Mouse (Mus musculus) neural tube, embryonic 10.5 days (tissue): ENCODE measurements at regions not wholly inside any gene's neighbourhood (a gene's known extent, or its start where the extent isn't known, plus 50 kb on each side); places are given as distances from the start of the nearest gene placed in this dataset.
A peak's percentile ranks its signal among the peaks of the same experiment; 100 is the strongest.

Source experiments
- DNase-seq: peaks from one replicate; pipeline ENCODE4 v3.0.0-alpha.2; 2017; ENCODE audit warnings: low spot score; ENCODE audit errors: extremely low spot score

- DNase-seq: no peak
Observed at GRCm38 (mm10) chr11:24758130-24758529, 680.3 kb downstream of the Bcl11a start.

DNA sequence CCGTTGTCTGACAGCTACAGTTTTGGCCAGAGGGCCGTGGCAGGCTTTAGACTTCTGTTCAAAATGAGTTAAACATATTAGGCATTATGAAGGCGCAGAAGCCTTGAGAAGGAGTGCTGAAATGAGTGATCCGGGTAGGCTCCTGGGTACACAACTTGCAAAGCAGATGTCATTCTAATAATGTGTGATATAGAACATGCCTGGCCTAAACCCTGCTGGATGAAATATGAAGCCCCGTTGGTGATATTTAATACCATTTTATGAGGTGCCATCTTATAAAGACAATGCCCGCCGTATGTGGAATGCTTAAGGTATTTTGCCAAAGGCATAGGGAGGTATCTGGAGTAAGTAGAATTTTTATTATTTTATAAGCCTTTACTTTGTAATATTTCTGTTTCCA is 705.6 kb downstream of the Bcl11a start:
- DNase-seq: no peak

DNA sequence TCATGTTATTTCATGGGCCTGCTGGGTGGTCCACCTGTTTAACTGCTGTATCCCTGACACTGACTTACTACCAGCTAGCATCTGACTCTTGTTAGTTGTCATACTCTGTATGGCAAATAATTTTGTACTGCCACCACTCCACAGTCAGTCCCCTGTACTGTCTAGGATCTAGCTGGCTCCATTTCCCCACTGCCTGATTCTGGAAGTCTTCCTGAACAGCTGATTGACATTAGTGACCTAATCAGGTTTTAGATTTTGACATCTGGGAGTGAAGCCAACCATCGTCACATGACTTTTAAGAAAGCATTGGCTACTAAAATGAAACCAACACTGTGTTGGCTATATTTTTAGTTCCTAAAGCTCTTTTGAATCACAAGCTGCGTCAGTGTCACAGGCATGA is 711.3 kb downstream of the Bcl11a start:
- no peak for DNase-seq

DNA sequence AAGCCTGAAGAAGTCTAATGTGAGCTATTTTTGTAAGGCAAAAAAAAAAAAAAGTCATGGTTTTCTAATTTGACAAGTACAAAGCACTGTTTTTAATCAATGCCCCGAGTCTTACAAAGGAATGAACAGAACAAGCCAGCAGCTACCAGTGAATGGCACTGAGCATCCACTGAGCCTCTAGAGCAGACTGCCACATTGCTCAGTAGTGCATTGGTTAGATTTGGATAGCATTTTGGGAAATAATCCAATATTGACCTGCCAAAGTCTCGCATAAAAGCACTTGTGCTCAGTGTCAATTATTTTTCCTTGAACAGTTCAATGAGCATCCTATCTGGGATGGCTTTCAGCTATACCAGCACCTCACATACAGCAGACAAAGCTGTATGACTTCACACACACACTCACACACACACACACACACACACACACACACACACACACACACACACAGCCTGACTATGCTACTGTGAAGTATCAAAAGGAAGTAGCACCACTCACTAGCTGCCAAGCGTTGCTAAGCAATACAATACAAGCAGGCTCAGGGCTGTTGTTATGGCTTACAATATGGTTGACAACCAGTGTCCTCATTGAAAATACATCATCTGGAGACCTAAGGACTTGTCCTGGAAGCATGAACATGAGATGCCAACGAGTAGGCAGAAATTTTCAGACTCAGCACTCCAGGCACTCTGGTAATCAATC is 717.8 kb downstream of the Bcl11a start:
- no peak for DNase-seq

GRCm38 (mm10) chr11:24804623-24805023 is 726.8 kb downstream of the Bcl11a start:
- DNase-seq: no peak

GRCm38 (mm10) chr11:24829578-24830401 is 751.9 kb downstream of the Bcl11a start:
- DNase-seq: peak; percentile 38

GRCm38 (mm10) chr11:24830484-24830883 is 752.6 kb downstream of the Bcl11a start:
- DNase-seq: peak; percentile 15

DNA sequence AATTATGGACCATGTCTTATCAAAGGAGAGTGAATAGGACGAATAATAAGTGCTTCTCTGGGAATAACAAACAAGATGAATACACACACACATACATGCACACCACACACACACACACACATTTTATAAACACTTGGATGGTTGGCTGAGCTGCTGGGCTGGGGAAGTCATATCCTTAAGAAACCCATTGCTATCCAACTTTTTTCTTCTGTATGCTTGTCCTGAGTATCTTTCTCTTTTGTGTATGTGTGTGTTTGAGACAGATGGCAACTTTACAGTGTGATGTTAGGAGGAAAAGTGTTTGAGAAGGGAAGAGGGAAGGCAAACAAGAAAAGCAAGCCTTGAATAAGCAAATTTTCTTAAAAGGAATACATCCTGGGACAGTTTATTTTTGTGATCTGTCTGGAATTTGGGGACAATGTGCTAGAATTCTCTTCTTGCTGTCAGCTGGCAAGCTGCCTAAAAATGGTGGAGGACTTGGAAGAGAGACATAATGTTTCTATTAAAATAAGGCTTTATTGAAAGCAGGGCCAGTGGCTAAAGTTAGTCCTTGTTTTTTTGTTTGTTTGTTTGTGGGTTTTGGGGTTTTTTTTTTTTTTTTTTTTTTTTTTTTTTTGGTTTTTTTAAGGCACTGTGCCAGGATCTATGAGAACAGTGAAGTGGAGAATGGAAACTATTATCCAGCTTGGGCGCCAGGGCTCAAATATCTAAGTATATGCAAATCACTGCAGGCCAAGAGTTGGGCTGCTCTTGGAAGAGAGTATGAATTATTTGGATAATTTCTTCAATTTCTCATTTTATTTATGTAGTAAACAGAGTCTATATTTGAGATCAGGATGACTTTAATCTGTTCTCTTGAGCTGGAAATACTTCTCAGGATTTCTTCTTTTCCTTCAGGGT is 766.2 kb downstream of the Bcl11a start:
- DNase-seq: no peak

GRCm38 (mm10) chr11:24856991-24857390 is 779.1 kb downstream of the Bcl11a start:
- no peak for DNase-seq

GRCm38 (mm10) chr11:24864637-24865036 is 786.8 kb downstream of the Bcl11a start:
- no peak for DNase-seq

DNA sequence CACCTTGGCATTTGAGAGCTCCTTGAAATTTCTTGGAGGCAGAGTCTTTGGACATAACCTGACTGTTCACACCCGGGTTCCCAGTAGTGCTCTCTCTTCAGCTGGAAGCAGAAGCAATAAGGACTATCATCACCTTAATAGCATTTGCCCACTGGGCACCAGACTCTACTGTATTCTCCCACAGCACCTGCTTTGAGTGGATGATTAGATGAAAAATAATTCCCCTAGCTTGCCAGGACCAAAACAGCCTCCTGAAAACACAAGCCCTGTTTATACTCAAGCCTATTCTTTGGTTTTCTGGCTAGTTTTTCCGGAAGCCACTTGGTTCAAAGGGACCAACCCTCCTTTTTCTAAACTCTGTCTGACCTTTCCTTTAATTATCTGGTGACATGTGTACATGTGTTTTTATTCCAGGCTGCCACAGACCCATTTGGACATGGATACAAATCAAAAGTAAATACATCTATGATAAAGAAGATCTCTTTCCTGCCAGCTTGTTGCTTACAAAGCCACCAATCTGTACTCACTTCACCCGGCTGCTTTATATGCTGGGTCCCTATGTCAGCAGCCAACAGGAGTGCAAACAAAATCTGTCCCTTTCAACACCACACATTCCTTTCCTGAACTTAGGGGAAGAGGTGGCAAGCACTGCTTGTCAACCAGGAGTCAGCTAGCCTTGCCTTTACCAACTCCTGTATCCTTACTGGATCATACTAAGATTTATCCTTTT is 787.4 kb downstream of the Bcl11a start:
- no peak for DNase-seq
